Mouse (Mus musculus): ENCODE measurements around the gene Rp2.

Rp2 gene

DNA sequence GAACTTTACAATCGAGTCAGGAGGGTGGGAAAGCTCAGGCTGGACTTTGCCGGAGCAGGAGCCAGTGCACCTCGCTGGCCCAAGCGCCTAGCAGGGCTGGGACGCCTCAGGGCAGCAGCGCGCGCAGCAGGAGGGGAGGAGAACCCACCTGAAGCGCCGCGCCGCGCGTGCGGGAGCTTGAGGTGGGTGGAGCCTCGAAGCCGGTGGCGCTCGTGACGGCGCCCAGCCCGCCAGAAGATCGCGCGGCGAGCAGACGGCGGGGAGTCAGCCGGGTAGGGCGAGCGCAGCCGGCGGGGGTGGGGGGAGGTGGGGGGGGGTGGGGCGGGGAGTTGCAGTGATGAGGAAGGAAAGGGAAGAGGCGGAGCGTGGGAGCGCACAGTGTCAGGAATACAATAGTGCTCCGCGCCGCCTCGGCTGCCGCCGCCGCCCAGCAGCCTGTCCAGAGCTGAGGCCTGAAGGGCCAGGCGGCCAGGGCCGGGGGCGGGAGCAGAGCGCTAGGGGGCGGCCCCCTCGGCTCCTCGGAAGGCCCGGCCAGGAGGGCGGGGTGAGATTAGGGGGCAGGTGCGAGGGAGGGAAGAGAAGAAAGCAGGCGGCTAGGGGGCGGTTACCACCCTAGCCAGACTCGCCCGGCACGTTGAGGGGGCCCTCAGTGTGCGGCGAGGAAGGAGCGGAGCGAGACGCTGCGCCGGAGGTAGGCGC lies 61.0 kb downstream of the Rp2 start, which contains the start of gene Jade3:
Gene Jade3, plus strand, starts transcription at position 549 of the 699 bp plus-strand sequence.
- peak; percentile 85 for DNase-seq (ENCODE audit: low spot score)

DNA sequence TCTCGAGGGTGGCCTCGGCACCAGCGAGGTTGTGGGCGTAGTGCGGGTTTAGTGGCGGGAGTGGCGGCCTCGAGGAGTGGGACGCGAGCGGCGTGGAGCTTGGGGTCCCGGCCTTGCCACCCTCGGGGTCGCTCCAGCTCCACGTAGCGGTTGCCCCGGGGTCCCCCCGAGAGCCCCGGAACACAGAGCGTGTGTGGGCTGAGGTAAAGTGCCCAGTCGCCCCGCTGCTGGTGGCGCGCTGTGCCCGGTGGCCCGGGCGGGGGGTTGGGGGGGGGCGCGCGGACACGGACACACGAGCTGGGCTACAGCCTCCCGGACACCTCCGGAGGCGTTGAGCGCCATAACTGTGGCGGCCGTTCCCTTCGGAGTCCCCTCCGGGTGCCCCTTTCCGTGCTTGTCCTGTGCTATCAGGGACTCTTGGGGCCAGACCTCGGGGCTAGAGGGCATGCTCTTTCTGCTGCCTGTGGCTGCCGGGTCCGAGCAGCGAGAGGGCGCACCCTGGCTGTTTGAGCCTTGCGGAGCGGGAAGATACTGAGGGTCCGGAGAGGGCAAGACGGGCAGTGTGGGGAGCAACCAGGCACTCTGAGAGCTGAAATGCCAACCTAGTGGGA lies 61.7 kb downstream of the Rp2 start:
- peak; percentile 18 for DNase-seq (ENCODE audit: low spot score)
